Mouse (Mus musculus) kidney, adult 2 months (tissue): ENCODE measurements around the gene 2300002M23Rik. TPM values are rescaled to one million over a fixed set of nuclear protein-coding genes. Genes with fewer than 3 reads are reported as not detected.

Experiments used
- DNase-seq: peaks from one replicate; pipeline ENCODE4 v3.0.0; 2021
- H3K27ac ChIP-seq: fragments of 200-500 bp; 2 replicates; pipeline ENCODE4 v1.5.1; 2012; ENCODE audit warnings: low read depth, low read length, control low read depth, inconsistent platforms; ENCODE audit not compliant: insufficient read depth
- H3K27me3 ChIP-seq: fragments of 200-500 bp; replicated peaks from 2 replicates; pipeline ENCODE4 v1.6.1; 2012; ENCODE audit warnings: mild to moderate bottlenecking, moderate library complexity, low read length, inconsistent platforms; ENCODE audit not compliant: control insufficient read depth, insufficient read depth
- H3K36me3 ChIP-seq: fragments of 200-500 bp; 2 replicates; pipeline ENCODE4 v1.6.1; 2012; ENCODE audit warnings: mild to moderate bottlenecking, moderate library complexity, low read length, inconsistent platforms; ENCODE audit not compliant: control insufficient read depth, insufficient read depth
- H3K4me1 ChIP-seq: fragments of 200-500 bp; 2 replicates; pipeline ENCODE4 v1.6.1; 2011; ENCODE audit warnings: low read length; ENCODE audit not compliant: control insufficient read depth, insufficient read depth
- H3K4me3 ChIP-seq: fragments of 200-500 bp; 2 replicates; pipeline ENCODE4 v1.5.1; 2011; ENCODE audit warnings: mild to moderate bottlenecking, low read depth, low read length, control low read depth; ENCODE audit not compliant: insufficient read depth
- CTCF ChIP-seq: fragments of 200-500 bp; conservative IDR thresholded peaks from 2 replicates; pipeline ENCODE4 v1.5.1; 2011; ENCODE audit warnings: low read depth, mild to moderate bottlenecking, control low read depth, low read length, moderate library complexity, mixed read lengths; ENCODE audit not compliant: insufficient read depth, insufficient read length
- POLR2A ChIP-seq: fragments of 200-500 bp; IDR thresholded peaks from one replicate; pipeline ENCODE4 v1.6.1; 2011; ENCODE audit warnings: low read depth, low read length, control low read depth
- WGBS: fragments of 180-500 bp; shearing (Covaris S2); methylation state at CpG from one replicate; pipeline ENCODE4 v1.1.7; 2018; 5-methylcytosine and 5-hydroxymethylcytosine counted together
- polyA plus RNA-seq: library from polyadenylated mRNA; depleted of rRNA; stranded (reverse); fragments of >200 nt; gene quantifications from 2 replicates; pipeline ENCODE4 v1.2.3, GENCODE M21; 2012; rRNA removed

Gene 2300002M23Rik
- polyA plus RNA-seq, 1 experiment: 0.08 TPM

- TF ChIP-seq POLR2A (no peak), CTCF (no peak)
- no peak overlapping the region for H3K4me3 ChIP-seq
- no peaks in the 10 kb centered on the region for H3K4me1 ChIP-seq
- 96% methylated on average over 3 of the region's 3 CpGs for WGBS
- no peaks in the 10 kb centered on the region for H3K36me3 ChIP-seq
- no peak for DNase-seq
- no peak overlapping the region for H3K27ac ChIP-seq
- H3K27me3 ChIP-seq: no peaks in the 10 kb centered on the region
These were observed 30.1 kb downstream of the 2300002M23Rik start for GRCm38 (mm10) chr17:35597399-35597798.

- H3K4me3 ChIP-seq: no peak within 1 kb of the TSS
- no peaks in the 10 kb centered on the region for H3K4me1 ChIP-seq
- H3K27me3 ChIP-seq: no peaks in the 10 kb centered on the region
- H3K27ac ChIP-seq: no peak within 1 kb of the TSS
- WGBS: 40% methylated on average over 2 of the region's 2 CpGs
- DNase-seq: no peak
- H3K36me3 ChIP-seq: no peaks in the 10 kb centered on the region
- TF ChIP-seq CTCF (no peak), POLR2A (no peak)
These were observed 34.0 kb downstream of the 2300002M23Rik start, which contains the start of gene Sfta2 for GRCm38 (mm10) chr17:35601249-35601648. Gene Sfta2, plus strand, starts transcription at chr17:35601549.

GRCm38 (mm10) chr17:35601736-35602354 lies 34.6 kb downstream of the 2300002M23Rik start:
- H3K4me3 ChIP-seq: no peak overlapping the region
- DNase-seq: no peak
- H3K27ac ChIP-seq: no peak overlapping the region
- H3K27me3 ChIP-seq: no peaks in the 10 kb centered on the region
- TF ChIP-seq CTCF (no peak), POLR2A (no peak)
- H3K4me1 ChIP-seq: no peaks in the 10 kb centered on the region
- 30% methylated on average over 8 of the region's 8 CpGs for WGBS
- H3K36me3 ChIP-seq: no peaks in the 10 kb centered on the region

- H3K27me3 ChIP-seq: no peaks in the 10 kb centered on the region
- WGBS: 81% methylated on average over 4 of the region's 4 CpGs
- DNase-seq: no peak
- H3K4me1 ChIP-seq: no peaks in the 10 kb centered on the region
- no peak overlapping the region for H3K27ac ChIP-seq
- no peaks in the 10 kb centered on the region for H3K36me3 ChIP-seq
- H3K4me3 ChIP-seq: no peak overlapping the region
- TF ChIP-seq CTCF: no peak
These were observed 49.9 kb downstream of the 2300002M23Rik start for GRCm38 (mm10) chr17:35617127-35617526.

Other genes starting within 250 kb of the 2300002M23Rik start
- 0.03 TPM in 1 of 2 replicates, not detected in the other for gene H2-Q1, start 247.0 kb upstream of the 2300002M23Rik start, polyA plus RNA-seq
- gene H2-Q2, start 225.2 kb upstream of the 2300002M23Rik start, polyA plus RNA-seq: 2.1 and 2.4 TPM in 2 replicates
- 48.1 and 55.9 TPM in 2 replicates for gene H2-Q4, start 187.8 kb upstream of the 2300002M23Rik start, polyA plus RNA-seq
- gene H2-Q6, start 142.6 kb upstream of the 2300002M23Rik start, polyA plus RNA-seq: 72.1 and 84.0 TPM in 2 replicates
- 112 and 139 TPM in 2 replicates for gene H2-Q7, start 128.3 kb upstream of the 2300002M23Rik start, polyA plus RNA-seq
- gene H2-Q10, start 97.4 kb upstream of the 2300002M23Rik start, polyA plus RNA-seq: 6.7 and 8.3 TPM in 2 replicates
- gene Pou5f1, start 61.4 kb upstream of the 2300002M23Rik start, polyA plus RNA-seq: not detected in 2 replicates
- 5.6 and 6.0 TPM in 2 replicates for gene Tcf19, start 50.6 kb upstream of the 2300002M23Rik start, polyA plus RNA-seq
- gene Cchcr1, start 50.4 kb upstream of the 2300002M23Rik start, polyA plus RNA-seq: 6.9 and 7.5 TPM in 2 replicates
- 0.19 and 0.38 TPM in 2 replicates for gene Psors1c2, start 34.2 kb upstream of the 2300002M23Rik start, polyA plus RNA-seq
- 0.67 and 1.3 TPM in 2 replicates for gene Cdsn, start 15.3 kb upstream of the 2300002M23Rik start, polyA plus RNA-seq
- 0.80 and 1.3 TPM in 2 replicates for gene Sfta2, start 34.1 kb downstream of the 2300002M23Rik start, polyA plus RNA-seq
- gene Gm9573, start 59.2 kb downstream of the 2300002M23Rik start, polyA plus RNA-seq: not detected in 2 replicates
- not detected in 2 replicates for gene Mucl3, start 76.2 kb downstream of the 2300002M23Rik start, polyA plus RNA-seq
- 21.5 and 31.3 TPM in 2 replicates for gene Vars2, start 100.1 kb downstream of the 2300002M23Rik start, polyA plus RNA-seq
- gene Gtf2h4, start 106.3 kb downstream of the 2300002M23Rik start, polyA plus RNA-seq: 28.7 and 29.1 TPM in 2 replicates
- gene Ddr1, start 137.2 kb downstream of the 2300002M23Rik start, polyA plus RNA-seq: 91.2 and 109 TPM in 2 replicates